Mouse (Mus musculus): Measurements from ENCODE around the gene Tbc1d15. TPM values are rescaled to one million over a fixed set of nuclear protein-coding genes. Genes with fewer than 3 reads are reported as not detected.
A peak's percentile ranks its signal among the peaks of the same experiment; 100 is the strongest.

Tbc1d15 gene
- total and polyA plus RNA-seq, 2 experiments = 7.7 to 49.9 TPM

DNA sequence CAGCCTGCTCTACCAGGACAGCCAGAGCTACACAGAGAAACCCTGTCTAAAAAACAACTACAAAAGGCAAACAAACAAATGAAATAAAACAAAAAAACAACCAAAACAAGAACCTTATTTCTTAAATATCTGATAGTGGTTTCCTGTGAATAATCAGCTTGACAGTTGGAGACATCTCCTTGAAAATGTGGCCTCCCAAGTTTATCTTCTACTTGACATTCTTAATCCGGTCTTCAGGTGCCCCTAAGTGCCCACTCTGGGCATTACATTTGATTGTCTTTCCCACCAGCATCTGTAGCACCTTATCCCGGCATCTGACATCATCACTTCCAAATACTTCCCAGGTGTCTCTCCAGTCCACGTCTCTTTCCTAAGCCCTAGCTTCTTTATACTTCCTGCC lies 2.3 kb upstream of the Tbc1d15 start:
- peaks cover 7% of the 10 kb centered on the region for H3K4me1 ChIP-seq (ENCODE audit: control insufficient read depth, insufficient read depth, low read length)
- WGBS = 81% methylated on average over 3 of the region's 3 CpGs
- no peak for DNase-seq (ENCODE audit: extremely low read depth, low read depth, low spot score)
- no peaks in the 10 kb centered on the region for H3K36me3 ChIP-seq (ENCODE audit: control insufficient read depth, insufficient read depth, low read length)
- no peaks in the 10 kb centered on the region for H3K27me3 ChIP-seq (ENCODE audit: control insufficient read depth, insufficient read depth, low read length)
- TF ChIP-seq CTCF (IDR thresholded peaks at IDR 0.05; ENCODE audit: low read depth, low read length) (no peak), POLR2A (IDR thresholded peaks at IDR 0.05; ENCODE audit: extremely low read depth, insufficient read depth, low read length) (no peak)
- H3K4me3 ChIP-seq (ENCODE audit: insufficient read depth, low read depth, low read length) = no peak overlapping the region
- no peak overlapping the region for H3K27ac ChIP-seq (replicated peaks; ENCODE audit: insufficient read depth, low read depth, low read length)
- H3K79me2 ChIP-seq (ENCODE audit: control insufficient read depth, insufficient read depth, low read length) = peaks cover 16% of the 10 kb centered on the region; the same call in 1 of the 2 replicates
- no peak overlapping the region for H3K9ac ChIP-seq (ENCODE audit: low read depth, low read length)

DNA sequence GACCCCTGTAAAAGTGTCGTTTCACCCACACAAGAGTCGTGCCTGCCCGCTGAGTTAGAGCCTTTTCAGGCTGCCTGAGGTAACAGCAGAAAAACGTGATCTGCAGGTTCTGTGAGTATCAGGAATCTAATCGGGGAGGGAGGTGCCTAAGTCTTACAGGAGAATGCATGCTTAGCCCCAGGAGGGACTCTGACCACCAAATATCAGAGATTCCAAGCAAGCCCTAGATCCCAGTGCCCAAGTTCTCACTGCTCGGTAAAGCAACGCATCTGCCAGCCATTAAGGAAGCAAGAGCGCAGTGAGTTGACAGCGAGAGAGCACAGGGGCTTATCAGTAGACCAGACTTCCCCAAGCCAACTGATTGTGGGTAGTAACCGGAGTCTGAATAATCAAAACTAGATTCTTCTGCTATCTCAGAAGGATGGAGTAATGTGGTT lies 1.1 kb upstream of the Tbc1d15 start:
- peaks cover 14% of the 10 kb centered on the region for H3K4me1 ChIP-seq (ENCODE audit: control insufficient read depth, insufficient read depth, low read length)
- no peak for TF ChIP-seq POLR2A (IDR thresholded peaks at IDR 0.05; ENCODE audit: extremely low read depth, insufficient read depth, low read length)
- TF ChIP-seq CTCF (IDR thresholded peaks at IDR 0.05; ENCODE audit: low read depth, low read length) = no peak
- 18% methylated on average over 10 of the region's 10 CpGs for WGBS
- H3K79me2 ChIP-seq (ENCODE audit: control insufficient read depth, insufficient read depth, low read length) = peaks cover 16% of the 10 kb centered on the region; the same call in 1 of the 2 replicates
- H3K9ac ChIP-seq (ENCODE audit: low read depth, low read length) = no peak overlapping the region
- H3K27ac ChIP-seq (replicated peaks; ENCODE audit: insufficient read depth, low read depth, low read length) = no peak overlapping the region
- H3K27me3 ChIP-seq (ENCODE audit: control insufficient read depth, insufficient read depth, low read length) = no peaks in the 10 kb centered on the region
- no peak for DNase-seq (ENCODE audit: extremely low read depth, low read depth, low spot score)
- no peaks in the 10 kb centered on the region for H3K36me3 ChIP-seq (ENCODE audit: control insufficient read depth, insufficient read depth, low read length)
- no peak overlapping the region for H3K4me3 ChIP-seq (ENCODE audit: insufficient read depth, low read depth, low read length)

- peak overlapping the region; percentile 74 for H3K4me3 ChIP-seq (ENCODE audit: insufficient read depth, low read depth, low read length)
- DNase-seq (ENCODE audit: extremely low read depth, low read depth, low spot score) = peak; percentile 85
- H3K4me1 ChIP-seq (ENCODE audit: control insufficient read depth, insufficient read depth, low read length) = peaks cover 14% of the 10 kb centered on the region
- 8% methylated on average over 38 of the region's 38 CpGs for WGBS
- H3K79me2 ChIP-seq (ENCODE audit: control insufficient read depth, insufficient read depth, low read length) = peaks cover 28% of the 10 kb centered on the region
- peak overlapping the region; percentile 85 for H3K27ac ChIP-seq (replicated peaks; ENCODE audit: insufficient read depth, low read depth, low read length)
- H3K9ac ChIP-seq (ENCODE audit: low read depth, low read length) = peak overlapping the region; percentile 86
- H3K36me3 ChIP-seq (ENCODE audit: control insufficient read depth, insufficient read depth, low read length) = no peaks in the 10 kb centered on the region
- TF ChIP-seq POLR2A (IDR thresholded peaks at IDR 0.05; ENCODE audit: extremely low read depth, insufficient read depth, low read length) = no peak
- no peaks in the 10 kb centered on the region for H3K27me3 ChIP-seq (ENCODE audit: control insufficient read depth, insufficient read depth, low read length)
These were observed 806 bp downstream of the Tbc1d15 start for GRCm38 (mm10) chr10:115250235-115251087.

DNA sequence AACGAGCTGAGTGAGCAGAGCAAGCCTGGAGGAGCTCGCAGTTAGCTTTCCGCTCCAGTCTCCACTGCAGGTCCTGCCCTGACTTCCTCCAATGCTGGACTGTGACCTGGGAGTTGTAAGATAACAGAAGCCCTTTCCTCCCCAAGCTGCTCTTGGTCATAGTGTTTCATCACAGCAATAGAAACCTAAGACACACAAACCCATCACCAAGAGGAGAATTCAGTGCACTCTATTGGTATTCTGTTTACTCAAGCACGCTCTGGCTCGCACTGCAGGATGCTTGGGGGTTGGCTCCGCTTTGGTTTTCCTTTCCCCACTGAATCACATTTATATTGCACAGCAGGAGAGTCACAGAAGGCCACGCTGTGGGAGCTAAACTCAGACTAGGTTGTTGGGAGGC lies 3.2 kb downstream of the Tbc1d15 start:
- WGBS = 4% methylated on average over 7 of the region's 7 CpGs
- Histone ChIP-seq H3K79me2 (ENCODE audit: control insufficient read depth, insufficient read depth, low read length) (peaks cover 37% of the 10 kb centered on the region), H3K36me3 (ENCODE audit: control insufficient read depth, insufficient read depth, low read length) (no peaks in the 10 kb centered on the region), H3K27ac (replicated peaks; ENCODE audit: insufficient read depth, low read depth, low read length) (0 out of 2 replicates have a peak overlapping the region, but pooled peaks have one; percentile 37), H3K4me3 (ENCODE audit: insufficient read depth, low read depth, low read length) (no peak overlapping the region), H3K4me1 (ENCODE audit: control insufficient read depth, insufficient read depth, low read length) (peaks cover 14% of the 10 kb centered on the region), H3K9ac (ENCODE audit: low read depth, low read length) (no peak overlapping the region), H3K27me3 (ENCODE audit: control insufficient read depth, insufficient read depth, low read length) (no peaks in the 10 kb centered on the region)
- DNase-seq (ENCODE audit: extremely low read depth, low read depth, low spot score) = peak; percentile 71
- TF ChIP-seq CTCF (IDR thresholded peaks at IDR 0.05; ENCODE audit: low read depth, low read length) = no peak
- no peak for TF ChIP-seq POLR2A (IDR thresholded peaks at IDR 0.05; ENCODE audit: extremely low read depth, insufficient read depth, low read length)

GRCm38 (mm10) chr10:115245488-115245887 lies 5.8 kb downstream of the Tbc1d15 start:
- no peak for TF ChIP-seq CTCF (IDR thresholded peaks at IDR 0.05; ENCODE audit: low read depth, low read length)
- no peak for TF ChIP-seq POLR2A (IDR thresholded peaks at IDR 0.05; ENCODE audit: extremely low read depth, insufficient read depth, low read length)
- Histone ChIP-seq H3K9ac (ENCODE audit: low read depth, low read length) (no peak overlapping the region), H3K79me2 (ENCODE audit: control insufficient read depth, insufficient read depth, low read length) (peaks cover 41% of the 10 kb centered on the region), H3K4me3 (ENCODE audit: insufficient read depth, low read depth, low read length) (no peak overlapping the region), H3K27ac (replicated peaks; ENCODE audit: insufficient read depth, low read depth, low read length) (no peak overlapping the region), H3K36me3 (ENCODE audit: control insufficient read depth, insufficient read depth, low read length) (0 out of 2 replicates have a peak, but pooled peaks cover 2% of the 10 kb centered on the region), H3K4me1 (ENCODE audit: control insufficient read depth, insufficient read depth, low read length) (peaks cover 16% of the 10 kb centered on the region), H3K27me3 (ENCODE audit: control insufficient read depth, insufficient read depth, low read length) (no peaks in the 10 kb centered on the region)
- DNase-seq (ENCODE audit: extremely low read depth, low read depth, low spot score) = no peak
- 85% methylated on average over 2 of the region's 2 CpGs for WGBS

DNA sequence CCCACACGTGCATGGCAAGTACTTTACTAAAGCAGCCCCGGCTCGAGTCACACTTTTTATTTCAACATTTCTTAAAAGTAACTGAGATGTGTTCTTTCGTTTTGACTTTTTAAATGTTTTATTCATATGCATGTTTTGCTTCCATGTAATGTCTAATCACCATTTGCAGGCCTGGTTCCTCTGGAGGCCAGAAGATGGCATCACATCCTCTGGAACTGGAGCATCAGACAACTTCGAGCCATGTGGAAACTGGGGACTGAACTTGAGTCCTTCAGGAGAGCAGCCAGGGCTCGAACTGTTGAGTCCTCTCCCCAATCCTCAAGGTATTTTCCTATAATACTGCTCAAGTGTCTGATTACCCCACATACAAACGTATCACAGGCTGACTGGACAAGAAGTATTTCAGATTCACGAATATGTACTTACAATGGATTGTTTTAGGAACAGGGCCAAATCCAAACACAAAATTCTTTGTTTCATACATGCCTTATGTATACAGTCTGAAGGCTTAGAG lies 10.1 kb downstream of the Tbc1d15 start:
- Histone ChIP-seq H3K4me3 (ENCODE audit: insufficient read depth, low read depth, low read length) (no peak overlapping the region), H3K4me1 (ENCODE audit: control insufficient read depth, insufficient read depth, low read length) (peaks cover 12% of the 10 kb centered on the region), H3K9ac (ENCODE audit: low read depth, low read length) (no peak overlapping the region), H3K27ac (replicated peaks; ENCODE audit: insufficient read depth, low read depth, low read length) (no peak overlapping the region), H3K36me3 (ENCODE audit: control insufficient read depth, insufficient read depth, low read length) (peaks cover 15% of the 10 kb centered on the region), H3K79me2 (ENCODE audit: control insufficient read depth, insufficient read depth, low read length) (peaks cover 27% of the 10 kb centered on the region), H3K27me3 (ENCODE audit: control insufficient read depth, insufficient read depth, low read length) (no peaks in the 10 kb centered on the region)
- DNase-seq (ENCODE audit: extremely low read depth, low read depth, low spot score) = peak; percentile 51
- 56% methylated on average over 8 of the region's 8 CpGs for WGBS
- TF ChIP-seq POLR2A (IDR thresholded peaks at IDR 0.05; ENCODE audit: extremely low read depth, insufficient read depth, low read length) (no peak), CTCF (IDR thresholded peaks at IDR 0.05; ENCODE audit: low read depth, low read length) (peak; percentile 59)
